Mouse (Mus musculus) heart, postnatal 0 days (tissue): ENCODE data around the gene Swsap1. TPM values are rescaled to one million over a fixed set of nuclear protein-coding genes. Genes with fewer than 3 reads are reported as not detected.

ENCODE experiments used
- ATAC-seq: fragments of 200-750 bp; cut with Nextera tagmentation; 2 replicates; pipeline ENCODE4 v1.8.0; 2017; ENCODE audit warnings: low read depth, moderate number of reproducible peaks, moderate library complexity; ENCODE audit not compliant: insufficient read depth
- DNase-seq: peaks from one replicate; pipeline ENCODE4 v3.0.0-alpha.2; 2016; ENCODE audit warnings: low spot score
- H3K27ac ChIP-seq: fragments of 300-500 bp; sonication (generic); 2 replicates; pipeline ENCODE4 v1.5.1; 2014; ENCODE audit warnings: low read depth, mild to moderate bottlenecking
- H3K27me3 ChIP-seq: fragments of 300-500 bp; sonication (generic); 2 replicates; pipeline ENCODE4 v1.6.1; 2014; ENCODE audit warnings: low read length, mixed read lengths; ENCODE audit not compliant: control insufficient read depth, insufficient read depth
- H3K36me3 ChIP-seq: fragments of 300-500 bp; sonication (generic); replicated peaks from 2 replicates; pipeline ENCODE4 v1.6.1; 2014; ENCODE audit warnings: low read length, mixed read lengths; ENCODE audit not compliant: control insufficient read depth, insufficient read depth
- H3K4me1 ChIP-seq: fragments of 300-500 bp; sonication (generic); 2 replicates; pipeline ENCODE4 v1.6.1; 2014; ENCODE audit warnings: antibody characterized with exemption; ENCODE audit not compliant: control insufficient read depth, insufficient read depth
- H3K4me2 ChIP-seq: fragments of 300-500 bp; sonication (generic); 2 replicates; pipeline ENCODE4 v1.6.1; 2014; ENCODE audit warnings: low read depth, mild to moderate bottlenecking, low read length, moderate library complexity
- H3K4me3 ChIP-seq: fragments of 300-500 bp; sonication (generic); 2 replicates; pipeline ENCODE4 v1.5.1; 2014; ENCODE audit warnings: low read depth, low read length
- H3K9ac ChIP-seq: fragments of 300-500 bp; sonication (generic); replicated peaks from 2 replicates; pipeline ENCODE4 v1.6.1; 2014; ENCODE audit warnings: low read depth, low read length, mixed read lengths
- H3K9me3 ChIP-seq: fragments of 300-500 bp; sonication (generic); replicated peaks from 2 replicates; pipeline ENCODE4 v1.6.1; 2016; ENCODE audit warnings: low read length; ENCODE audit not compliant: control insufficient read depth
- CTCF ChIP-seq: IDR thresholded peaks from 2 replicates; pipeline ENCODE4 v1.5.1; 2016; ENCODE audit warnings: antibody characterized with exemption, control low read depth, low read depth
- EP300 ChIP-seq: IDR thresholded peaks from 2 replicates; pipeline ENCODE4 v1.6.1; 2016; ENCODE audit warnings: antibody characterized with exemption, low read depth
- WGBS: fragments of 180-500 bp; shearing (Covaris S2); extraction: QIAGEN DNeasy Blood & Tissue Kit; methylation state at CpG from one replicate; pipeline ENCODE4 v1.1.7; 2014; 5-methylcytosine and 5-hydroxymethylcytosine counted together
- polyA plus RNA-seq: library from polyadenylated mRNA; unstranded; fragments of >200 nt; fragmentation: Nextera tagmentation; extraction: Ambion mirVana; gene quantifications from 2 replicates; pipeline ENCODE4 v1.2.1, GENCODE M21; 2015
- total RNA-seq: library from RNA; depleted of rRNA; stranded (reverse); fragments of >200 nt; gene quantifications from 2 replicates; pipeline ENCODE4 v1.2.3, GENCODE M21; 2014; ENCODE audit warnings: low replicate concordance; rRNA removed

Swsap1 gene
- total and polyA plus RNA-seq, 2 experiments from 2014 or later = 4.6 to 19.5 TPM

DNA sequence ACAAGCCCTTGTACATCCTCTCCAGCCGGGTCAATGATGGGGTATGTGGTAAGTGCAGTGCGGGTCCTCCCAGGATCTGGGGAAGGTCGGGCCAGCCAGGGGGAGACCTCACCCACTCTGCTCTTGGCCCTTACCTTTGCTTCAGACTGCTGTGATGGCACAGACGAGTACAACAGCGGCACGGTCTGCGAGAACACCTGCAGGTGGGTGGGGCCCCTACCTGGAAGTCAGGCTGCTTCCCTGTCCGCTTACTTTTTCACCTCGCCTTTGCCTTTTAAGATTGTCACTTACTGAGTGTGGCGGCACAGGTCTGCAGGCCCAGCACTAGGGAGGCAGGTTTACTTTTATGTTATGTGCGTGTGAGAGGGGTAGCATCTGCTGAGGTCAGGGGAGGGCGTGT lies 49.0 kb downstream of the Swsap1 start:
- Histone ChIP-seq H3K9me3 (no peaks in the 10 kb centered on the region), H3K27ac (no peak overlapping the region), H3K27me3 (0 out of 2 replicates have a peak, but pooled peaks cover 8% of the 10 kb centered on the region), H3K4me2 (no peak overlapping the region), H3K4me1 (peaks cover 10% of the 10 kb centered on the region), H3K9ac (no peak overlapping the region), H3K36me3 (peaks cover 53% of the 10 kb centered on the region), H3K4me3 (no peak overlapping the region)
- WGBS = 92% methylated on average over 12 of the region's 12 CpGs
- no peak for ATAC-seq
- TF ChIP-seq CTCF (no peak), EP300 (no peak)
- no peak for DNase-seq

Other genes starting within 250 kb of the Swsap1 start
- gene Ldlr, start 232.3 kb upstream of the Swsap1 start, total RNA-seq = 36.8 and 42.9 TPM in 2 replicates
- gene Ldlr, start 232.3 kb upstream of the Swsap1 start, polyA plus RNA-seq = 8.0 and 10.9 TPM in 2 replicates
- 22.3 and 76.0 TPM in 2 replicates for gene Spc24, start 195.5 kb upstream of the Swsap1 start, total RNA-seq
- 35.2 and 40.3 TPM in 2 replicates for gene Spc24, start 195.5 kb upstream of the Swsap1 start, polyA plus RNA-seq
- gene Kank2, start 157.0 kb upstream of the Swsap1 start, total RNA-seq = 78.5 and 92.4 TPM in 2 replicates
- gene Kank2, start 157.0 kb upstream of the Swsap1 start, polyA plus RNA-seq = 10.3 and 10.9 TPM in 2 replicates
- not detected in 2 replicates for gene Angptl8, start 120.2 kb upstream of the Swsap1 start, total RNA-seq
- 0.55 and 0.69 TPM in 2 replicates for gene Angptl8, start 120.2 kb upstream of the Swsap1 start, polyA plus RNA-seq
- 38.5 and 65.3 TPM in 2 replicates for gene Dock6, start 103.1 kb upstream of the Swsap1 start, total RNA-seq
- gene Dock6, start 103.1 kb upstream of the Swsap1 start, polyA plus RNA-seq = 19.1 and 22.7 TPM in 2 replicates
- gene Rab3d, start 37.6 kb upstream of the Swsap1 start, total RNA-seq = 8.9 and 11.2 TPM in 2 replicates
- gene Rab3d, start 37.6 kb upstream of the Swsap1 start, polyA plus RNA-seq = 7.7 and 7.9 TPM in 2 replicates
- 0.88 TPM in 1 of 2 replicates, not detected in the other for gene Ccdc159, start 28.3 kb upstream of the Swsap1 start, total RNA-seq
- 0.77 and 0.97 TPM in 2 replicates for gene Ccdc159, start 28.3 kb upstream of the Swsap1 start, polyA plus RNA-seq
- gene Tmem205, start 28.2 kb upstream of the Swsap1 start, total RNA-seq = 52.6 and 53.9 TPM in 2 replicates
- 44.8 and 47.2 TPM in 2 replicates for gene Tmem205, start 28.2 kb upstream of the Swsap1 start, polyA plus RNA-seq
- 2.6 and 6.4 TPM in 2 replicates for gene Plppr2, start 18.7 kb upstream of the Swsap1 start, total RNA-seq
- 0.86 and 1.4 TPM in 2 replicates for gene Plppr2, start 18.7 kb upstream of the Swsap1 start, polyA plus RNA-seq
- gene Epor, start 7.8 kb downstream of the Swsap1 start, total RNA-seq = 0.27 and 2.8 TPM in 2 replicates
- 2.6 and 3.4 TPM in 2 replicates for gene Epor, start 7.8 kb downstream of the Swsap1 start, polyA plus RNA-seq
- 0.39 and 11.4 TPM in 2 replicates for gene Rgl3, start 33.7 kb downstream of the Swsap1 start, total RNA-seq
- 0.63 and 0.75 TPM in 2 replicates for gene Rgl3, start 33.7 kb downstream of the Swsap1 start, polyA plus RNA-seq
- 0.15 TPM in 1 of 2 replicates, not detected in the other for gene Ccdc151, start 46.9 kb downstream of the Swsap1 start, total RNA-seq
- 0.12 and 0.18 TPM in 2 replicates for gene Ccdc151, start 46.9 kb downstream of the Swsap1 start, polyA plus RNA-seq
- 49.0 and 58.2 TPM in 2 replicates for gene Prkcsh, start 47.1 kb downstream of the Swsap1 start, total RNA-seq
- 33.7 and 34.6 TPM in 2 replicates for gene Prkcsh, start 47.1 kb downstream of the Swsap1 start, polyA plus RNA-seq
- 0.04 and 0.15 TPM in 2 replicates for gene Elavl3, start 96.3 kb downstream of the Swsap1 start, total RNA-seq
- gene Elavl3, start 96.3 kb downstream of the Swsap1 start, polyA plus RNA-seq = 0.03 TPM in 1 of 2 replicates, not detected in the other
- not detected in 2 replicates for gene Gm49318, start 115.5 kb downstream of the Swsap1 start, total RNA-seq
- not detected in 2 replicates for gene Gm49318, start 115.5 kb downstream of the Swsap1 start, polyA plus RNA-seq
- gene Zfp653, start 115.6 kb downstream of the Swsap1 start, total RNA-seq = 26.1 and 27.4 TPM in 2 replicates
- gene Zfp653, start 115.6 kb downstream of the Swsap1 start, polyA plus RNA-seq = 4.0 and 4.3 TPM in 2 replicates
- 106 and 138 TPM in 2 replicates for gene Ecsit, start 129.7 kb downstream of the Swsap1 start, total RNA-seq
- gene Ecsit, start 129.7 kb downstream of the Swsap1 start, polyA plus RNA-seq = 80.1 and 82.0 TPM in 2 replicates
- 56.3 and 305 TPM in 2 replicates for gene Cnn1, start 143.5 kb downstream of the Swsap1 start, total RNA-seq
- 41.3 and 53.5 TPM in 2 replicates for gene Cnn1, start 143.5 kb downstream of the Swsap1 start, polyA plus RNA-seq
- 86.6 and 132 TPM in 2 replicates for gene Elof1, start 161.4 kb downstream of the Swsap1 start, total RNA-seq
- gene Elof1, start 161.4 kb downstream of the Swsap1 start, polyA plus RNA-seq = 82.3 and 89.1 TPM in 2 replicates
- gene Acp5, start 180.0 kb downstream of the Swsap1 start, total RNA-seq = 0.77 and 4.4 TPM in 2 replicates
- 2.0 TPM in 2 replicates for gene Acp5, start 180.0 kb downstream of the Swsap1 start, polyA plus RNA-seq
- gene Pigyl, start 201.1 kb downstream of the Swsap1 start, total RNA-seq = 7.4 and 28.1 TPM in 2 replicates
- gene Pigyl, start 201.1 kb downstream of the Swsap1 start, polyA plus RNA-seq = 61.7 and 68.1 TPM in 2 replicates
- not detected in 2 replicates for gene Zfp872, start 232.3 kb downstream of the Swsap1 start, total RNA-seq
- not detected in 2 replicates for gene Zfp872, start 232.3 kb downstream of the Swsap1 start, polyA plus RNA-seq